Mouse (Mus musculus): ENCODE data around the gene Mif4gd. TPM values are rescaled to one million over a fixed set of nuclear protein-coding genes. Genes with fewer than 3 reads are reported as not detected.

Gene Mif4gd
- total RNA-seq, 2 experiments from 2014 or later, result 46.0 to 55.0 TPM

- H3K27ac ChIP-seq, result peak overlapping the region; percentile 97
- peak; percentile 49 for DNase-seq
- intact Hi-C loops (cut with DNase I), result loop anchor here (10.0 kb wide), 1 partner anchor 189 kb away; the partner anchor contains the start of gene Atp5h
- TF ChIP-seq CTCF (IDR thresholded peaks at IDR 0.05), result no peak
- peak overlapping the region; percentile 73 for H3K4me3 ChIP-seq
Observed at GRCm38 (mm10) chr11:115604304-115604696, 8.5 kb downstream of the Mif4gd start.

- intact Hi-C loops (cut with DNase I), result loop anchor here (10.0 kb wide), 1 partner anchor 189 kb away; the partner anchor contains the start of gene Atp5h
- TF ChIP-seq CTCF (IDR thresholded peaks at IDR 0.05), result no peak
- Histone ChIP-seq H3K27ac (peak within 1 kb of the TSS; percentile 97), H3K4me3 (peak within 1 kb of the TSS; percentile 73)
- DNase-seq, result peak; percentile 96
Observed at GRCm38 (mm10) chr11:115603476-115604303, 9.1 kb downstream of the Mif4gd start, which contains the start of the genes Mrps7 and Gga3. TSS of gene Mrps7 (plus strand) at chr11:115603925. TSS of gene Gga3 (minus strand) at chr11:115604051.

GRCm38 (mm10) chr11:115603128-115603475, 9.7 kb downstream of the Mif4gd start:
- no peak for TF ChIP-seq CTCF (IDR thresholded peaks at IDR 0.05)
- peak overlapping the region; percentile 97 for H3K27ac ChIP-seq
- DNase-seq, result no peak
- intact Hi-C loops (cut with DNase I), result loop anchor here (10.0 kb wide), 1 partner anchor 188 kb away; the partner anchor contains the start of gene Atp5h
- peak overlapping the region; percentile 73 for H3K4me3 ChIP-seq

GRCm38 (mm10) chr11:115601174-115601573, 11.6 kb downstream of the Mif4gd start:
- Histone ChIP-seq H3K4me3 (no peak overlapping the region), H3K27ac (no peak overlapping the region)
- TF ChIP-seq CTCF (IDR thresholded peaks at IDR 0.05), result no peak
- no peak for DNase-seq
- intact Hi-C loops (cut with DNase I), result loop anchor here (10.0 kb wide), 1 partner anchor 186 kb away; the partner anchor contains the start of gene Atp5h

GRCm38 (mm10) chr11:115600743-115601142, 12.0 kb downstream of the Mif4gd start:
- intact Hi-C loops (cut with DNase I), result loop anchor here (10.0 kb wide), 1 partner anchor 186 kb away; the partner anchor contains the start of gene Atp5h
- Histone ChIP-seq H3K27ac (no peak overlapping the region), H3K4me3 (no peak overlapping the region)
- no peak for TF ChIP-seq CTCF (IDR thresholded peaks at IDR 0.05)
- DNase-seq, result peak; percentile 11

- TF ChIP-seq CTCF (IDR thresholded peaks at IDR 0.05), result no peak
- Histone ChIP-seq H3K27ac (peak overlapping the region; percentile 5; the same call in 1 of the 2 replicates), H3K4me3 (no peak overlapping the region)
- peak; percentile 10 for DNase-seq
- intact Hi-C loops (cut with DNase I), result loop anchor here (10.0 kb wide), 1 partner anchor 185 kb away; the partner anchor contains the start of gene Atp5h
Observed at GRCm38 (mm10) chr11:115599722-115600121, 13.0 kb downstream of the Mif4gd start.

- DNase-seq, result no peak
- intact Hi-C loops (cut with DNase I), result no loop called here
- Histone ChIP-seq H3K4me3 (no peak overlapping the region), H3K27ac (no peak overlapping the region)
- no peak for TF ChIP-seq CTCF (IDR thresholded peaks at IDR 0.05)
Observed at GRCm38 (mm10) chr11:115598309-115598708, 14.5 kb downstream of the Mif4gd start.

- no peak overlapping the region for H3K27ac ChIP-seq
Observed at GRCm38 (mm10) chr11:115595209-115595608, 17.6 kb downstream of the Mif4gd start.

GRCm38 (mm10) chr11:115590526-115591075, 22.2 kb downstream of the Mif4gd start:
- intact Hi-C loops (cut with DNase I), result no loop called here
- Histone ChIP-seq H3K27ac (peak overlapping the region; percentile 73), H3K4me3 (no peak overlapping the region)
- DNase-seq, result no peak
- no peak for TF ChIP-seq CTCF (IDR thresholded peaks at IDR 0.05)

More at GRCm38 (mm10) chr11:115595209-115595608, 17.6 kb downstream of the Mif4gd start:
- peak; percentile 18; the same call in 1 of the 2 replicates for TF ChIP-seq CTCF (IDR thresholded peaks at IDR 0.05)
- intact Hi-C loops (cut with DNase I), result no loop called here
- H3K4me3 ChIP-seq, result no peak overlapping the region
- no peak for DNase-seq

GRCm38 (mm10) chr11:115587984-115588383, 24.8 kb downstream of the Mif4gd start:
- Histone ChIP-seq H3K4me3 (no peak overlapping the region), H3K27ac (no peak overlapping the region)
- no peak for DNase-seq
- intact Hi-C loops (cut with DNase I), result no loop called here
- TF ChIP-seq CTCF (IDR thresholded peaks at IDR 0.05), result no peak

- Histone ChIP-seq H3K27ac (no peak overlapping the region), H3K4me3 (no peak overlapping the region)
- no peak for TF ChIP-seq CTCF (IDR thresholded peaks at IDR 0.05)
- intact Hi-C loops (cut with DNase I), result no loop called here
- DNase-seq, result no peak
Observed at GRCm38 (mm10) chr11:115586403-115586802, 26.4 kb downstream of the Mif4gd start.

GRCm38 (mm10) chr11:115585573-115586100, 27.1 kb downstream of the Mif4gd start:
- no peak for DNase-seq
- Histone ChIP-seq H3K4me3 (no peak overlapping the region), H3K27ac (no peak overlapping the region)
- intact Hi-C loops (cut with DNase I), result no loop called here
- no peak for TF ChIP-seq CTCF (IDR thresholded peaks at IDR 0.05)
